Comparison of ENCODE assay signal across 25 mouse cellular contexts in the genomic region with DNA sequence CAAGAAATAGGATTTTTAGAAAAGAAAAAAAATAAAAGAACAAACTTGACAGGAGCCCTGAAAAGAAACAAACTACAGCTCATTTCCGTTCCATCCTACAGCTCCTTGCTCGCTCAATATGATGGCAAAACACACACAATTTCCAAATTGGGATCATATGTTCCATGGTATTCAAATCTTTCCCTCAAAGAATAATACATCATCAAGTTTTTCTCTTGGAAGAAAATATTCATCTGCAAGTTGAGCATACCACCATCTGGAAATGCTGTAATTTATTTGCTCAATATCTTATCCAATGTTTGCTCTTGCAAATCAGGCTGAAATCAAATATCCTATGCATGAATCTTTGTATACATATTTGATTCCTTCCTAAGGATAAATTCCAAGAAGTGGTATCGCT.
A peak's percentile ranks its signal among the peaks of the same experiment; 100 is the strongest.
DNase-seq lines count a peak whose midpoint lies in the region; ATAC-seq lines count a peak whose summit lies in the region.
"Had no signal": no experiment of that assay in that cellular context is flagged by ENCODE, and none has a peak within 500 bp of the region (broad histone marks: within the 10 kb centered on the region; RNA-seq: fewer than 3 reads in every experiment).

No protein-coding gene starts in this region.

- 0 out of 2 replicates have a peak, but pooled peaks have one; percentile 36 for ATAC-seq in forebrain, embryonic 16.5 days
- ATAC-seq in forebrain, embryonic 14.5 days, result no peak
- peak; percentile 38 for ATAC-seq in frontal cortex, adult (ENCODE audit: low TSS enrichment)
- no peak for ATAC-seq in embryonic facial prominence, embryonic 14.5 days (ENCODE audit: low read depth)
- ATAC-seq in CD4-positive, CD25-positive, alpha-beta regulatory T cell, adult 4 months, result no peak
- ATAC-seq: activated CD4-positive, CD25-positive, alpha-beta regulatory T cell, adult 4 months; forebrain, embryonic 13.5 days; Patski had no signal

- H3K36me3 ChIP-seq in forebrain, embryonic 16.5 days (ENCODE audit: control insufficient read depth, insufficient read depth), result no peaks in the 10 kb centered on the region
- H3K36me3 ChIP-seq in forebrain, embryonic 14.5 days (ENCODE audit: control insufficient read depth, insufficient read depth, low read length), result no peaks in the 10 kb centered on the region
- H3K36me3 ChIP-seq in embryonic facial prominence, embryonic 14.5 days (ENCODE audit: control insufficient read depth, insufficient read depth, low read length), result no peaks in the 10 kb centered on the region
- H3K36me3 ChIP-seq: embryonic facial prominence, embryonic 12.5 days; G1E had no signal

- no peak overlapping the region for H3K4me2 ChIP-seq in forebrain, embryonic 16.5 days (ENCODE audit: low read length)
- H3K4me2 ChIP-seq in forebrain, embryonic 14.5 days (ENCODE audit: low read length), result no peak overlapping the region
- no peak overlapping the region for H3K4me2 ChIP-seq in embryonic facial prominence, embryonic 14.5 days (ENCODE audit: low read depth, low read length)
- H3K4me2 ChIP-seq: embryonic facial prominence, embryonic 12.5 days; forebrain, embryonic 13.5 days had no signal

- H3K9ac ChIP-seq in forebrain, embryonic 16.5 days (replicated peaks; ENCODE audit: low read depth, low read length), result no peak overlapping the region
- H3K9ac ChIP-seq in forebrain, embryonic 14.5 days (ENCODE audit: low read length), result no peak overlapping the region
- no peak overlapping the region for H3K9ac ChIP-seq in embryonic facial prominence, embryonic 14.5 days (ENCODE audit: low read depth, low read length)
- H3K9ac ChIP-seq: embryonic facial prominence, embryonic 12.5 days; forebrain, embryonic 13.5 days had no signal

- H3K4me1 ChIP-seq in forebrain, embryonic 16.5 days (replicated peaks; ENCODE audit: control insufficient read depth, insufficient read depth, low read length), result no peaks in the 10 kb centered on the region
- H3K4me1 ChIP-seq in forebrain, embryonic 14.5 days (ENCODE audit: control insufficient read depth, insufficient read depth, low read length), result no peaks in the 10 kb centered on the region
- H3K4me1 ChIP-seq in embryonic facial prominence, embryonic 14.5 days (ENCODE audit: control insufficient read depth, insufficient read depth, low read length), result no peaks in the 10 kb centered on the region
- H3K4me1 ChIP-seq: embryonic facial prominence, embryonic 12.5 days; forebrain, embryonic 13.5 days had no signal

- no peaks in the 10 kb centered on the region for H3K27me3 ChIP-seq in forebrain, embryonic 16.5 days (replicated peaks; ENCODE audit: control insufficient read depth, insufficient read depth, low read length)
- H3K27me3 ChIP-seq in forebrain, embryonic 14.5 days (replicated peaks; ENCODE audit: control insufficient read depth, insufficient read depth, low read length), result no peaks in the 10 kb centered on the region
- no peaks in the 10 kb centered on the region for H3K27me3 ChIP-seq in embryonic facial prominence, embryonic 14.5 days (replicated peaks; ENCODE audit: control insufficient read depth, insufficient read depth, low read length)
- H3K27me3 ChIP-seq: CH12.LX; embryonic facial prominence, embryonic 12.5 days; forebrain, embryonic 13.5 days had no signal

- WGBS in forebrain, embryonic 16.5 days, result 77% methylated on average over 3 of the region's 3 CpGs
- WGBS in forebrain, embryonic 14.5 days, result 95% methylated on average over 3 of the region's 3 CpGs
- WGBS in embryonic facial prominence, embryonic 14.5 days, result 54% methylated on average over 3 of the region's 3 CpGs

- no peak overlapping the region for H3K27ac ChIP-seq in forebrain, embryonic 16.5 days (ENCODE audit: low read length)
- H3K27ac ChIP-seq in forebrain, embryonic 14.5 days (ENCODE audit: low read depth, low read length), result no peak overlapping the region
- H3K27ac ChIP-seq in embryonic facial prominence, embryonic 14.5 days (replicated peaks; ENCODE audit: low read depth, low read length), result no peak overlapping the region
- H3K27ac ChIP-seq: embryonic facial prominence, embryonic 12.5 days; forebrain, embryonic 13.5 days had no signal

- H3K9me3 ChIP-seq in forebrain, embryonic 16.5 days (ENCODE audit: control insufficient read depth, low read length), result no peaks in the 10 kb centered on the region
- no peaks in the 10 kb centered on the region for H3K9me3 ChIP-seq in forebrain, embryonic 14.5 days (replicated peaks; ENCODE audit: control insufficient read depth, low read length)
- no peaks in the 10 kb centered on the region for H3K9me3 ChIP-seq in embryonic facial prominence, embryonic 14.5 days (ENCODE audit: control insufficient read depth, low read length)
- H3K9me3 ChIP-seq: embryonic facial prominence, embryonic 12.5 days; forebrain, embryonic 13.5 days; G1E had no signal

- no peak overlapping the region for H3K4me3 ChIP-seq in forebrain, embryonic 16.5 days (replicated peaks; ENCODE audit: low read length)
- no peak overlapping the region for H3K4me3 ChIP-seq in forebrain, embryonic 14.5 days (ENCODE audit: low read depth, low read length)
- no peak overlapping the region for H3K4me3 ChIP-seq in embryonic facial prominence, embryonic 14.5 days (ENCODE audit: low read depth, low read length)
- H3K4me3 ChIP-seq: embryonic facial prominence, embryonic 12.5 days; erythroblast, embryonic 14.5 days; forebrain, embryonic 13.5 days had no signal

- no peak for DNase-seq in forebrain, embryonic 14.5 days (ENCODE audit: low spot score)
- no peak for DNase-seq in frontal cortex, adult 2 months (ENCODE audit: extremely low spot score in 1 of 2, low spot score in 1 of 2)
- DNase-seq in brain, embryonic 18.5 days (ENCODE audit: low read depth, low spot score), result peak; percentile 54
- DNase-seq in embryonic facial prominence, embryonic 14.5 days (ENCODE audit: low spot score), result peak; percentile 71
- DNase-seq in testis, postnatal 10 days (ENCODE audit: low spot score), result no peak
- DNase-seq: adrenal gland, adult 8-10 months; adrenal gland, postnatal 14 days; adrenal gland, postnatal 36 days; cerebellum, adult 11 months; cerebellum, adult 18-20 months; cerebellum, adult 8-10 months; cerebellum, adult 9-11 months; cerebellum, postnatal 14 days; cerebellum, postnatal 36 days; embryo, embryonic 11 days had no signal

Comparison
In these comparisons a context has a peak if more than half of its experiments do, and no peak if none do; other contexts are left out.
1. ATAC-seq: peak in forebrain, embryonic 16.5 days (single experiment) and frontal cortex, adult (single experiment); none in forebrain, embryonic 14.5 days (single experiment), embryonic facial prominence, embryonic 14.5 days (single experiment) and CD4-positive, CD25-positive, alpha-beta regulatory T cell, adult 4 months (single experiment).
2. DNase-seq: peak in brain, embryonic 18.5 days (single experiment) and embryonic facial prominence, embryonic 14.5 days (single experiment); none in forebrain, embryonic 14.5 days (single experiment), frontal cortex, adult 2 months (0 of 2) and testis, postnatal 10 days (single experiment).